Mouse (Mus musculus): ENCODE results near the gene Olfr763.
"Not testable (repeated sequence)": the region's sequence is repeated elsewhere in the genome, so short reads cannot be mapped to it uniquely, and the experiment has no call there.

Olfr763 gene

GRCm38 (mm10) chr10:129010288-129010841, at the start of gene Olfr763:
Olfr763 (plus strand) TSS chr10:129010791.
- DNase-seq (ENCODE audit: low read depth, low spot score), result no peak

GRCm38 (mm10) chr10:128964961-128965360, 45.6 kb upstream of the Olfr763 start:
- DNase-seq (ENCODE audit: low read depth, low spot score), result no peak

GRCm38 (mm10) chr10:128965871-128966270, 44.7 kb upstream of the Olfr763 start:
- DNase-seq (ENCODE audit: low read depth, low spot score), result no peak

GRCm38 (mm10) chr10:128968341-128968749, 42.2 kb upstream of the Olfr763 start:
- no peak for DNase-seq (ENCODE audit: low read depth, low spot score)

- DNase-seq (ENCODE audit: low read depth, low spot score), result no peak
These were observed 39.8 kb upstream of the Olfr763 start for GRCm38 (mm10) chr10:128970740-128971250.

- DNase-seq (ENCODE audit: low read depth, low spot score), result no peak
These were observed 37.8 kb upstream of the Olfr763 start for GRCm38 (mm10) chr10:128972841-128973240.

- no peak for DNase-seq (ENCODE audit: low read depth, low spot score)
These were observed 34.2 kb upstream of the Olfr763 start for GRCm38 (mm10) chr10:128976395-128976794.

- peak; percentile 60 for DNase-seq (ENCODE audit: low read depth, low spot score)
These were observed 33.0 kb upstream of the Olfr763 start for GRCm38 (mm10) chr10:128977522-128978114.

- no peak for DNase-seq (ENCODE audit: low read depth, low spot score)
These were observed 29.8 kb upstream of the Olfr763 start for GRCm38 (mm10) chr10:128980644-128981365.

GRCm38 (mm10) chr10:128989131-128989530, 21.5 kb upstream of the Olfr763 start, which contains the start of gene Olfr9:
Olfr9 (plus strand) TSS chr10:128989431.
- DNase-seq (ENCODE audit: low read depth, low spot score), result not testable (repeated sequence)

- not testable (repeated sequence) for DNase-seq (ENCODE audit: low read depth, low spot score)
These were observed 20.3 kb upstream of the Olfr763 start for GRCm38 (mm10) chr10:128990129-128990850.

- DNase-seq (ENCODE audit: low read depth, low spot score), result no peak
These were observed 19.6 kb upstream of the Olfr763 start for GRCm38 (mm10) chr10:128990994-128991393.

GRCm38 (mm10) chr10:128995796-128996195, 14.8 kb upstream of the Olfr763 start:
- DNase-seq (ENCODE audit: low read depth, low spot score), result no peak

GRCm38 (mm10) chr10:128996523-128997040, 14.0 kb upstream of the Olfr763 start:
- no peak for DNase-seq (ENCODE audit: low read depth, low spot score)

GRCm38 (mm10) chr10:129004032-129004920, 6.3 kb upstream of the Olfr763 start:
- no peak for DNase-seq (ENCODE audit: low read depth, low spot score)

- DNase-seq (ENCODE audit: low read depth, low spot score), result not testable (repeated sequence)
These were observed 920 bp downstream of the Olfr763 start for GRCm38 (mm10) chr10:129011511-129011910.

- DNase-seq (ENCODE audit: low read depth, low spot score), result no peak
These were observed 3.9 kb downstream of the Olfr763 start for GRCm38 (mm10) chr10:129014477-129014876.

- DNase-seq (ENCODE audit: low read depth, low spot score), result no peak
These were observed 12.7 kb downstream of the Olfr763 start for GRCm38 (mm10) chr10:129023319-129023718.

GRCm38 (mm10) chr10:129026018-129026662, 15.5 kb downstream of the Olfr763 start:
- DNase-seq (ENCODE audit: low read depth, low spot score), result peak; percentile 65

- DNase-seq (ENCODE audit: low read depth, low spot score), result no peak
These were observed 17.8 kb downstream of the Olfr763 start for GRCm38 (mm10) chr10:129028343-129028742.

All from mesoderm, embryonic 11.5 days (tissue).